Mouse (Mus musculus) adrenal gland, postnatal 36 days (tissue): ENCODE measurements at regions not wholly inside any gene's neighbourhood (a gene's known extent, or its start where the extent isn't known, plus 50 kb on each side); places are given as distances from the start of the nearest gene placed in this dataset.
A peak's percentile ranks its signal among the peaks of the same experiment; 100 is the strongest.
"Not testable (repeated sequence)": the region's sequence is repeated elsewhere in the genome, so short reads cannot be mapped to it uniquely, and the experiment has no call there.

ENCODE experiments used
- DNase-seq, 2 experiments: peaks; one replicate each; pipeline ENCODE4 v3.0.0; 2021; ENCODE audit warnings: mixed read lengths in 1 of 2

GRCm38 (mm10) chr16:56323828-56324227 is 119.7 kb downstream of the Impg2 start:
- not testable (repeated sequence) for DNase-seq

- DNase-seq: no peak
These were observed 128.3 kb upstream of the Abi3bp start for GRCm38 (mm10) chr16:56349415-56349814.

- no peak for DNase-seq
These were observed 124.8 kb upstream of the Abi3bp start for GRCm38 (mm10) chr16:56352888-56353287.

- no peak for DNase-seq
These were observed 118.6 kb upstream of the Abi3bp start for GRCm38 (mm10) chr16:56359101-56359500.

GRCm38 (mm10) chr16:56360992-56361391 is 116.7 kb upstream of the Abi3bp start:
- DNase-seq: no peak

GRCm38 (mm10) chr16:56378356-56378755 is 99.3 kb upstream of the Abi3bp start:
- no peak for DNase-seq

GRCm38 (mm10) chr16:56380680-56381079 is 97.0 kb upstream of the Abi3bp start:
- no peak for DNase-seq

GRCm38 (mm10) chr16:56386539-56386938 is 91.1 kb upstream of the Abi3bp start:
- DNase-seq: peak in 1 of 2 experiments; percentile 1

- DNase-seq: no peak
These were observed 84.8 kb upstream of the Abi3bp start for GRCm38 (mm10) chr16:56392843-56393242.

GRCm38 (mm10) chr16:56396586-56396985 is 81.1 kb upstream of the Abi3bp start:
- DNase-seq: no peak

GRCm38 (mm10) chr16:56399541-56399940 is 78.1 kb upstream of the Abi3bp start:
- DNase-seq: no peak

GRCm38 (mm10) chr16:56423761-56424160 is 53.9 kb upstream of the Abi3bp start:
- no peak for DNase-seq
